Mouse (Mus musculus) lung, adult 2 months (tissue): ENCODE measurements around the gene Cap1.

ENCODE experiments used
- CTCF ChIP-seq: fragments of 200-500 bp; IDR thresholded peaks from 2 replicates; pipeline ENCODE4 v1.5.1; 2011; ENCODE audit warnings: mild to moderate bottlenecking, low read length, control low read depth; ENCODE audit not compliant: insufficient read depth
- POLR2A ChIP-seq: fragments of 200-500 bp; IDR thresholded peaks from 2 replicates; pipeline ENCODE4 v1.6.1; 2011; ENCODE audit warnings: low read depth, mild to moderate bottlenecking, control low read depth, low read length, borderline replicate concordance; ENCODE audit errors: extremely low read depth

- TF ChIP-seq CTCF, result no peak
- TF ChIP-seq POLR2A, result no peak
These were observed 1.1 kb downstream of the Cap1 start for GRCm38 (mm10) chr4:122884481-122885340.
